Mouse (Mus musculus) myocyte (in vitro differentiated cells): ENCODE results near the gene Vcpkmt. TPM values are rescaled to one million over a fixed set of nuclear protein-coding genes. Genes with fewer than 3 reads are reported as not detected.
"Not testable (repeated sequence)": the region's sequence is repeated elsewhere in the genome, so short reads cannot be mapped to it uniquely, and the experiment has no call there.

Source experiments
- H3K27me3 ChIP-seq: one replicate; pipeline ENCODE4 v1.6.1; 2011; ENCODE audit not compliant: control insufficient read depth, insufficient read depth, insufficient read length
- H3K36me3 ChIP-seq: one replicate; pipeline ENCODE4 v1.6.1; 2011; ENCODE audit not compliant: control insufficient read depth, insufficient read depth
- H3K4me2 ChIP-seq: one replicate; pipeline ENCODE4 v1.6.1; 2011; ENCODE audit warnings: low read depth, control low read depth
- H3K4me3 ChIP-seq: one replicate; pipeline ENCODE4 v1.5.1; 2011; ENCODE audit warnings: mild to moderate bottlenecking, control low read depth, moderate library complexity
- H3K79me2 ChIP-seq: one replicate; pipeline ENCODE4 v1.6.1; 2011; ENCODE audit not compliant: control insufficient read depth, insufficient read depth
- H3ac ChIP-seq: one replicate; pipeline ENCODE4 v1.6.1; 2011; ENCODE audit not compliant: control insufficient read depth, insufficient read length
- CEBPB ChIP-seq: IDR thresholded peaks from 2 replicates; pipeline ENCODE4 v1.6.1; 2011; ENCODE audit warnings: mild to moderate bottlenecking, moderate library complexity; ENCODE audit not compliant: poor library complexity, insufficient read depth, severe bottlenecking
- E2F4 ChIP-seq: IDR thresholded peaks from one replicate; pipeline ENCODE4 v1.6.1; 2011; ENCODE audit warnings: mild to moderate bottlenecking, control low read depth, moderate library complexity; ENCODE audit not compliant: insufficient read depth
- MAX ChIP-seq: IDR thresholded peaks from one replicate; pipeline ENCODE4 v1.6.1; 2011; ENCODE audit warnings: low read depth, mild to moderate bottlenecking, control low read depth
- MYOD1 ChIP-seq, 3 experiments: IDR thresholded peaks; one replicate each; pipeline ENCODE4 v1.6.1; 2011; ENCODE audit warnings: control low read depth in 2 of 3, low read depth in 2 of 3, mild to moderate bottlenecking in 2 of 3, moderate library complexity in 1 of 3; ENCODE audit not compliant: insufficient read length in 2 of 3, control insufficient read depth in 1 of 3
- MYOG ChIP-seq, 3 experiments: IDR thresholded peaks; one replicate each; pipeline ENCODE4 v1.6.1; 2011; ENCODE audit warnings: control low read depth in 2 of 3, low read depth in 2 of 3, mild to moderate bottlenecking in 2 of 3; ENCODE audit not compliant: insufficient read length in 2 of 3, control insufficient read depth in 1 of 3, insufficient read depth in 1 of 3
- POLR2A ChIP-seq: IDR thresholded peaks from one replicate; pipeline ENCODE4 v1.6.1; 2011; ENCODE audit warnings: low read depth, mild to moderate bottlenecking, control low read depth, moderate library complexity; ENCODE audit not compliant: insufficient read length
- POLR2AphosphoS2 ChIP-seq: IDR thresholded peaks from one replicate; pipeline ENCODE4 v1.6.1; 2011; ENCODE audit warnings: low read depth, control low read depth; ENCODE audit not compliant: insufficient read length
- REST ChIP-seq: IDR thresholded peaks from one replicate; pipeline ENCODE4 v1.6.1; 2011; ENCODE audit warnings: mild to moderate bottlenecking, control low read depth, moderate library complexity; ENCODE audit not compliant: insufficient read depth, insufficient read length
- SRF ChIP-seq: IDR thresholded peaks from one replicate; pipeline ENCODE4 v1.6.1; 2011; ENCODE audit warnings: low read depth; ENCODE audit not compliant: control insufficient read depth, insufficient read length
- TCF12 ChIP-seq: IDR thresholded peaks from one replicate; pipeline ENCODE4 v1.6.1; 2011; ENCODE audit warnings: mild to moderate bottlenecking, control low read depth; ENCODE audit not compliant: poor library complexity, insufficient read depth, severe bottlenecking
- TCF3 ChIP-seq: IDR thresholded peaks from one replicate; pipeline ENCODE4 v1.6.1; 2011; ENCODE audit warnings: low read depth, control low read depth; ENCODE audit not compliant: insufficient read length
- USF1 ChIP-seq: IDR thresholded peaks from one replicate; pipeline ENCODE4 v1.6.1; 2011; ENCODE audit warnings: low read depth, mild to moderate bottlenecking, control low read depth, moderate library complexity
- polyA plus RNA-seq: library from polyadenylated mRNA; unstranded; fragments of >200 nt; fragmentation: generic; extraction: Trizol; gene quantifications from one replicate; pipeline ENCODE4 v1.2.1, GENCODE M21; 2012; ENCODE audit warnings: missing spikeins

Gene Vcpkmt
- polyA plus RNA-seq, 1 experiment = 14.6 TPM

DNA sequence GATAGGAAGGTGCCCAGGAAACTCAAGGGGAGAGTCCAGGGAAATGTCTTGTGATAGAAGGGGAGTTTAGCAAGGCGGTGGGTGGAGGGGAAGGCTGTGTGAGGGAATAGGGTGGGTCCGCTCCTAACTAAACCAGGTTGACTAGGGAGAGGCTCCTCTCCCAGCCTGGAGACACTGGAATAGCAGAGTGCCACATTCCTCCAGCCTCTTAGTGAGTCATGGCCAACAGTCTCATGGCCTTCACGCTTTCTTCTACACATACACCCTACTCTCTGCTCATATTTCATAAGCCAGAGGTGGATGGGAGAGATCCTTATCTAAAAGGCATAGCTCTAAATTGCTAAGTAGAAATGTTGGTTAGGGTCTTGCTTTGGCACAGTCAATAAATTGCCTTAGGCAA, 12.9 kb downstream of the Vcpkmt start:
- H3K36me3 ChIP-seq = no peaks in the 10 kb centered on the region
- H3K4me3 ChIP-seq = no peak overlapping the region
- no peaks in the 10 kb centered on the region for H3K79me2 ChIP-seq
- H3ac ChIP-seq = no peak overlapping the region
- H3K27me3 ChIP-seq = no peaks in the 10 kb centered on the region
- no peak for TF ChIP-seq POLR2A
- no peak overlapping the region for H3K4me2 ChIP-seq

DNA sequence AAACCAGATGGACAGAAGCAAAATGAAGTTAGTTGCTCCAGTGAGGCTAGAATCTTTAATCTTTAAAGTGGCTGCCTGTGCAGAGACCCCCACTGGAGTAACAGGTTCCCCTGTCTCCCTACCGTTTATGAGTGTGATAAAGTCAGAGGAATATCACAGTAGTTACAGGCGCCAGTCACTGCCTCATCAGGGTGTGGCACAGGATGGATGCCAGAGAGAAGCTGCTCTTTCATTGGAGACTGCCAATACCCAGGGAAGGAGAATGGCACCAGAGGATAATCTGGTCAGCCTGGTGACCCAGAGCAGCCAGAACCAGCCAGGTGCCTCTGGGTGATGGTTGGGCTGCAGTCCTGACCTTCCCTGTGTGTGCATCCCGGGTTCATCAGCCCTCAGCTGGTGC, 14.6 kb downstream of the Vcpkmt start:
- no peak overlapping the region for H3ac ChIP-seq
- H3K79me2 ChIP-seq = no peaks in the 10 kb centered on the region
- no peak overlapping the region for H3K4me2 ChIP-seq
- TF ChIP-seq MYOG (IDR thresholded peaks at IDR 0.05; ENCODE audit: control insufficient read depth in 1 of 3, insufficient read depth in 1 of 3, insufficient read length in 2 of 3, low read depth in 2 of 3) (no peak), POLR2AphosphoS2 (no peak), CEBPB (no peak), MAX (no peak), TCF3 (no peak), MYOD1 (IDR thresholded peaks at IDR 0.05; ENCODE audit: control insufficient read depth in 1 of 3, insufficient read length in 2 of 3, low read depth in 2 of 3) (no peak), POLR2A (no peak), TCF12 (no peak), USF1 (no peak), SRF (no peak), E2F4 (no peak), REST (no peak)
- H3K27me3 ChIP-seq = no peaks in the 10 kb centered on the region
- H3K4me3 ChIP-seq = no peak overlapping the region
- H3K36me3 ChIP-seq = no peaks in the 10 kb centered on the region

DNA sequence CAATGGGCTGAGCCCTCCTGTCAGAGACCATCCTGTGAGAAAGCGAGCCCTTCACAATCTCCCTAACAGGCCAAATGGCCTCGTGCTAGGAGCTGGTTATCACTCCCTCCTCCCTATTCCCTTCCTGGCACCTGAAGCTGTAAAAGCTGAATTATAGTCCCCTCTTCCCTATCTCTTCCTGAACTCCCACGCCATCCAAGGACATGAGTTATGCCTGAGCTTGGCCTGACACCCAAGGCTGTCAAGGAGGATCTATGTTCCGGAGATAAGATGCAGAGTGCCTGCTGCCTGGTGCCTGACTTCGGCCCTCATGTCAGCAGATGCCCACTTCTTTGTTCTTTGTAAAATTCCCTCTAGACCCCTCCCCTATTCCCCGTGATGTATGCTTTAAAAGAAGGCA, 21.8 kb downstream of the Vcpkmt start:
- not testable (repeated sequence) for H3K4me3 ChIP-seq, H3K79me2 ChIP-seq, H3K27me3 ChIP-seq, H3K4me2 ChIP-seq, H3K36me3 ChIP-seq, H3ac ChIP-seq

DNA sequence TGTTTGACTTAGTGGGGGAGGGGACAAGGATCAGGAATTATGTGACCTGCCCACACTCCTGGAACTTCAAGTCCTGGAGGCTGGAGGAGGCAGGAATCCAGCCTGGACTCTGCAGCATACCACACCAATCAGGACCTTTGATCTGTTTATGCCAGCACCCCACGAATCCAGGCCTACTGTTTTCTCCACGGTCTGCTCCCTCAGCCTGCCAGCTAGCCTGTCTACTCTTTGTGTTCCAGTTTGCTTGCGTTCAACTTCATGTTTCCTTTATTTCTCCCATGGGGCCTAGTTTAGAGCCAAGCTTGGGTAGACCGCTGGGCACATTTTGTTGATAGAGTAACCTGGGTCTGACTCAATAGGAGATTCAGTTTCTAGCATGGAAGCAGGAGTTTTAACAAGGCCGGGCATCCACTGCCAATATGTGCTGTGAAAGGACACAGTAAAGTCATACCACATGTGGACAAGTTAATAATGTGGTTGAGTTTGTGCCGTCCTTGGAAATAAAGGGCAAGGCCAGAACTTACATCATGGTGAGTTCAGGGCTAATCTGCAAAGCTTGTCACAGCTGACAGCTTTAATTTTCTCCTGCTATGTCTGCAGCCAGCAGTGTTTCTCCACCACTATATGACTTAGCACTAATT, 26.5 kb downstream of the Vcpkmt start:
- TF ChIP-seq E2F4 (no peak), TCF12 (no peak), SRF (no peak), USF1 (no peak), POLR2AphosphoS2 (no peak), TCF3 (no peak), MYOD1 (IDR thresholded peaks at IDR 0.05; ENCODE audit: control insufficient read depth in 1 of 3, insufficient read length in 2 of 3, low read depth in 2 of 3) (no peak), CEBPB (no peak), MYOG (IDR thresholded peaks at IDR 0.05; ENCODE audit: control insufficient read depth in 1 of 3, insufficient read depth in 1 of 3, insufficient read length in 2 of 3, low read depth in 2 of 3) (no peak), POLR2A (no peak), MAX (no peak), REST (no peak)
- Histone ChIP-seq H3K27me3 (no peaks in the 10 kb centered on the region), H3K4me3 (no peak overlapping the region), H3K36me3 (no peaks in the 10 kb centered on the region), H3K79me2 (no peaks in the 10 kb centered on the region), H3ac (no peak overlapping the region), H3K4me2 (peak overlapping the region; percentile 20)

DNA sequence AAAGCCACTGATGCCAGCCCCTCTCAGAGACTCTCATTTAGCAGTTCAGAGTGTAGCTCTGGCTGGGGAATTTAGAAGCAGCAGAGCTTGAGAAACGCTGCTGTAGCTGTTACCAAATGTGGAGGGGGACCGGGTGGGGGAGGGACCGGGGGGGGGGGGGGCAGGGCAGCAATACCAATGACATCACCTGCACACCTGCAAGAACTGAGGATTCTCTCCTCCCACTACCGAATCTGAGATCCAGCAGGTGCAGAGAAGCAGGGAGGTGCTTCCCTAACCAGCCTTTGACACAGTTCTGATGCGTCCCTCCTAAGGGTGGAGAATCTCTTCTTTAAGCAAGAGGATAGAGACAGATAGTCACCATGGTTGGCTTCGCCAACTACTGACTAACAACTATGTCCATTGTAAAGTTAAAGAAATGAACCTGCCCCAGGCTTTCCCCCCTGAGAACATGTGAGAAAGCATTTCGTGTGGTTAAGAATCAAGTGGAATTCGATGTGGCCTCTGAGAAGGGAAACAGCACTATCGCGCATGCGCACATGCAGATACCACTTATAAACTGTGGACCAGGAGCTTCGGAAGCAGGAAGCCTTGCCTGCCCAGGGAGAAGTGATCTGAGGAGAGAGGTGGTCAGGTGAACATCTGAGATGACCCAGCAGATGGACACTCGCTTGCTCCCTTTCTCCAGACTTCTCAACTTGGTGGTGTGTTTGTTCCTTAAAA, 37.2 kb downstream of the Vcpkmt start:
- no peak overlapping the region for H3K4me2 ChIP-seq
- no peaks in the 10 kb centered on the region for H3K27me3 ChIP-seq
- no peaks in the 10 kb centered on the region for H3K79me2 ChIP-seq
- no peak overlapping the region for H3ac ChIP-seq
- no peak overlapping the region for H3K4me3 ChIP-seq
- no peaks in the 10 kb centered on the region for H3K36me3 ChIP-seq
- no peak for TF ChIP-seq SRF
- TF ChIP-seq POLR2AphosphoS2 = no peak
- no peak for TF ChIP-seq TCF3
- no peak for TF ChIP-seq MYOG (IDR thresholded peaks at IDR 0.05; ENCODE audit: control insufficient read depth in 1 of 3, insufficient read depth in 1 of 3, insufficient read length in 2 of 3, low read depth in 2 of 3)
- TF ChIP-seq MYOD1 (IDR thresholded peaks at IDR 0.05; ENCODE audit: control insufficient read depth in 1 of 3, insufficient read length in 2 of 3, low read depth in 2 of 3) = no peak
- no peak for TF ChIP-seq CEBPB
- no peak for TF ChIP-seq E2F4
- TF ChIP-seq POLR2A = no peak
- TF ChIP-seq REST = no peak
- no peak for TF ChIP-seq MAX
- no peak for TF ChIP-seq USF1
- TF ChIP-seq TCF12 = no peak
